11 mouse cellular contexts compared by ENCODE assay signal in the genomic region with DNA sequence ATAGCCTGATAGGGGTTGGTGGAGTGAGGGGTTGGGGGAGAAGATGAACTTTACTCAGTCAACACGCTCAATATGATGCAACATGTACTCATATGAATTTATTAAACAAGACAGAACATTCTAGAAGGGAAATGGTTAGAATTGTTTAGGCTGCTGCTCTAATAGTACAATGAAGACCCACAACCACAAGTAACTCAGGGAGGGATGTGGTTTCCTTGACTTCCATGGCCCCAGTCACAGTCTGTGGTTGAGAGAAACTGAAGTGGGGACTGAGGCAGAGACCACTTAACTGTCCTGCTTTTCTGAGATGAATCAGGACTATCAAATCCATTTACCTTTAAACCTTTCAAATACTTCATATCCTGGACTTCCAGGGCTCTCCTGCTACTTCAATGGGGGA.
"Had no signal": no experiment of that assay in that cellular context is flagged by ENCODE, and none has a peak within 500 bp of the region (broad histone marks: within the 10 kb centered on the region; RNA-seq: fewer than 3 reads in every experiment).

No protein-coding gene starts in this region.

- DNase-seq: retina, postnatal 1 day; right cerebral cortex, adult 18-20 months; right cerebral cortex, postnatal 14 days; right cerebral cortex, postnatal 25 days; right cerebral cortex, postnatal 4 days; spleen, adult 18-20 months; thymus, adult 2 months; thymus, postnatal 14 days; thymus, postnatal 25 days; thymus, postnatal 36 days; thymus, postnatal 4 days had no signal
